16 mouse cellular contexts compared by ENCODE assay signal in genomic region chr9:80299031-80299430, GRCm38 (mm10).
"Had no signal": no experiment of that assay in that cellular context is flagged by ENCODE, and none has a peak within 500 bp of the region (broad histone marks: within the 10 kb centered on the region; RNA-seq: fewer than 3 reads in every experiment).

No protein-coding gene starts in this region.

- DNase-seq: gastrocnemius, postnatal 14 days; gastrocnemius, postnatal 36 days; heart, adult 11 months; heart, adult 2 months; heart, postnatal 10 days; heart, postnatal 36 days; kidney, adult 18-20 months; kidney, adult 8-10 months; kidney, postnatal 10 days; kidney, postnatal 25 days; kidney, postnatal 4 days; liver; liver, embryonic 13.5 days had no signal

- ATAC-seq: hindbrain, embryonic 16.5 days; intestine, embryonic 15.5 days; intestine, postnatal 0 days had no signal
